Mouse (Mus musculus) olfactory bulb, adult 2 months (tissue): ENCODE measurements around the gene Pfkfb2.
"Not testable (repeated sequence)": the region's sequence is repeated elsewhere in the genome, so short reads cannot be mapped to it uniquely, and the experiment has no call there.

Experiments
- CTCF ChIP-seq: fragments of 200-500 bp; IDR thresholded peaks from 2 replicates; pipeline ENCODE4 v1.5.1; 2012; ENCODE audit warnings: low read depth, mild to moderate bottlenecking, low read length, moderate library complexity; ENCODE audit not compliant: insufficient read depth
- POLR2A ChIP-seq: fragments of 200-500 bp; IDR thresholded peaks from 2 replicates; pipeline ENCODE4 v1.6.1; 2012; ENCODE audit warnings: mild to moderate bottlenecking, low read depth, low read length, moderate library complexity; ENCODE audit not compliant: insufficient read depth

GRCm38 (mm10) chr1:130663576-130663975 is 65.5 kb downstream of the Pfkfb2 start:
- TF ChIP-seq POLR2A, CTCF: not testable (repeated sequence)
